Mouse (Mus musculus) hindbrain, postnatal 0 days (tissue): ENCODE measurements at regions not wholly inside any gene's neighbourhood (a gene's known extent, or its start where the extent isn't known, plus 50 kb on each side); places are given as distances from the start of the nearest gene placed in this dataset.

Experiments used
- ATAC-seq: fragments of 200-750 bp; cut with Nextera tagmentation; 2 replicates; pipeline ENCODE4 v1.8.0; 2017; ENCODE audit warnings: mild to moderate bottlenecking, moderate TSS enrichment, moderate library complexity
- DNase-seq: peaks from one replicate; pipeline ENCODE4 v3.0.0-alpha.2; 2015; ENCODE audit warnings: low spot score
- H3K27ac ChIP-seq: fragments of 300-500 bp; sonication (generic); 2 replicates; pipeline ENCODE4 v1.5.1; 2014; ENCODE audit warnings: mild to moderate bottlenecking
- H3K27me3 ChIP-seq: fragments of 300-500 bp; sonication (generic); 2 replicates; pipeline ENCODE4 v1.6.1; 2014; ENCODE audit warnings: low read length, mixed read lengths; ENCODE audit not compliant: insufficient read depth
- H3K36me3 ChIP-seq: fragments of 300-500 bp; sonication (generic); 2 replicates; pipeline ENCODE4 v1.6.1; 2014; ENCODE audit warnings: low read length, mixed read lengths; ENCODE audit not compliant: insufficient read depth
- H3K4me1 ChIP-seq: fragments of 300-500 bp; sonication (generic); 2 replicates; pipeline ENCODE4 v1.6.1; 2014; ENCODE audit warnings: antibody characterized with exemption, low read length, mixed read lengths; ENCODE audit not compliant: insufficient read depth
- H3K4me2 ChIP-seq: fragments of 300-500 bp; sonication (generic); 2 replicates; pipeline ENCODE4 v1.6.1; 2014; ENCODE audit warnings: low read depth, mild to moderate bottlenecking, low read length, moderate library complexity, mixed read lengths
- H3K4me3 ChIP-seq: fragments of 300-500 bp; sonication (generic); 2 replicates; pipeline ENCODE4 v1.5.1; 2014; ENCODE audit warnings: low read length
- H3K9ac ChIP-seq: fragments of 300-500 bp; sonication (generic); replicated peaks from 2 replicates; pipeline ENCODE4 v1.6.1; 2014; ENCODE audit warnings: mild to moderate bottlenecking, low read length, moderate library complexity, mixed read lengths
- H3K9me3 ChIP-seq: fragments of 300-500 bp; sonication (generic); 2 replicates; pipeline ENCODE4 v1.6.1; 2016; ENCODE audit warnings: low read length, mixed read lengths
- CTCF ChIP-seq: IDR thresholded peaks from 2 replicates; pipeline ENCODE4 v1.5.1; 2016; ENCODE audit warnings: antibody characterized with exemption, control low read depth, low read depth
- WGBS: fragments of 180-500 bp; shearing (Covaris S2); extraction: QIAGEN DNeasy Blood & Tissue Kit; methylation state at CpG from one replicate; pipeline ENCODE4 v1.1.7; 2014; 5-methylcytosine and 5-hydroxymethylcytosine counted together

- peak; percentile 8 for DNase-seq
- Histone ChIP-seq H3K9ac (no peak overlapping the region), H3K4me1 (no peaks in the 10 kb centered on the region), H3K4me3 (no peak overlapping the region), H3K4me2 (no peak overlapping the region), H3K27me3 (no peaks in the 10 kb centered on the region), H3K27ac (no peak overlapping the region), H3K36me3 (no peaks in the 10 kb centered on the region), H3K9me3 (no peaks in the 10 kb centered on the region)
- WGBS = 82% methylated on average over 7 of the region's 7 CpGs
- ATAC-seq = peak; percentile 68
- no peak for TF ChIP-seq CTCF
Measured at GRCm38 (mm10) chr8:44456336-44456735, 478.9 kb upstream of the Fat1 start.

- H3K36me3 ChIP-seq = no peaks in the 10 kb centered on the region
- ATAC-seq (no peak), DNase-seq (no peak)
- no peak for TF ChIP-seq CTCF
- no peaks in the 10 kb centered on the region for H3K27me3 ChIP-seq
- WGBS = 61% methylated on average over 3 of the region's 3 CpGs
- no peaks in the 10 kb centered on the region for H3K4me1 ChIP-seq
- no peak overlapping the region for H3K27ac ChIP-seq
- H3K4me3 ChIP-seq = no peak overlapping the region
- no peaks in the 10 kb centered on the region for H3K9me3 ChIP-seq
- H3K9ac ChIP-seq = no peak overlapping the region
- H3K4me2 ChIP-seq = no peak overlapping the region
Measured at GRCm38 (mm10) chr8:44466409-44467078, 468.7 kb upstream of the Fat1 start.

- no peak overlapping the region for H3K27ac ChIP-seq
- no peak overlapping the region for H3K4me3 ChIP-seq
- no peaks in the 10 kb centered on the region for H3K36me3 ChIP-seq
- no peak overlapping the region for H3K4me2 ChIP-seq
- H3K27me3 ChIP-seq = no peaks in the 10 kb centered on the region
- WGBS = 80% methylated on average over 1 of the region's 1 CpGs
- no peaks in the 10 kb centered on the region for H3K4me1 ChIP-seq
- ATAC-seq (no peak), DNase-seq (no peak)
- H3K9me3 ChIP-seq = no peaks in the 10 kb centered on the region
- no peak overlapping the region for H3K9ac ChIP-seq
- TF ChIP-seq CTCF = no peak
Measured at GRCm38 (mm10) chr8:44512876-44513275, 422.4 kb upstream of the Fat1 start.

- H3K27me3 ChIP-seq = no peaks in the 10 kb centered on the region
- no peak overlapping the region for H3K27ac ChIP-seq
- H3K9ac ChIP-seq = no peak overlapping the region
- H3K36me3 ChIP-seq = no peaks in the 10 kb centered on the region
- DNase-seq (peak; percentile 9), ATAC-seq (no peak)
- TF ChIP-seq CTCF = no peak
- H3K9me3 ChIP-seq = no peaks in the 10 kb centered on the region
- H3K4me2 ChIP-seq = no peak overlapping the region
- no peaks in the 10 kb centered on the region for H3K4me1 ChIP-seq
- no peak overlapping the region for H3K4me3 ChIP-seq
Measured at GRCm38 (mm10) chr8:44525915-44526314, 409.3 kb upstream of the Fat1 start.

GRCm38 (mm10) chr8:44529696-44530095 is 405.6 kb upstream of the Fat1 start:
- WGBS = 69% methylated on average over 1 of the region's 1 CpGs
- H3K9me3 ChIP-seq = no peaks in the 10 kb centered on the region
- no peak overlapping the region for H3K4me3 ChIP-seq
- ATAC-seq (no peak), DNase-seq (no peak)
- no peaks in the 10 kb centered on the region for H3K27me3 ChIP-seq
- no peak overlapping the region for H3K9ac ChIP-seq
- H3K4me1 ChIP-seq = no peaks in the 10 kb centered on the region
- H3K4me2 ChIP-seq = no peak overlapping the region
- no peaks in the 10 kb centered on the region for H3K36me3 ChIP-seq
- H3K27ac ChIP-seq = no peak overlapping the region
- no peak for TF ChIP-seq CTCF

GRCm38 (mm10) chr8:44548885-44549284 is 386.4 kb upstream of the Fat1 start:
- no peaks in the 10 kb centered on the region for H3K27me3 ChIP-seq
- H3K36me3 ChIP-seq = no peaks in the 10 kb centered on the region
- no peaks in the 10 kb centered on the region for H3K4me1 ChIP-seq
- no peak for TF ChIP-seq CTCF
- no peak for DNase-seq
- H3K27ac ChIP-seq = no peak overlapping the region
- H3K4me2 ChIP-seq = no peak overlapping the region
- H3K4me3 ChIP-seq = no peak overlapping the region
- no peak for ATAC-seq
- H3K9ac ChIP-seq = no peak overlapping the region
- no peaks in the 10 kb centered on the region for H3K9me3 ChIP-seq
- WGBS = 91% methylated on average over 3 of the region's 3 CpGs

GRCm38 (mm10) chr8:44559161-44559560 is 376.1 kb upstream of the Fat1 start:
- ATAC-seq = no peak
- H3K9me3 ChIP-seq = no peaks in the 10 kb centered on the region
- TF ChIP-seq CTCF = no peak
- no peak for DNase-seq
- H3K36me3 ChIP-seq = no peaks in the 10 kb centered on the region
- H3K4me2 ChIP-seq = no peak overlapping the region
- H3K9ac ChIP-seq = no peak overlapping the region
- WGBS = 44% methylated on average over 9 of the region's 9 CpGs
- H3K4me1 ChIP-seq = no peaks in the 10 kb centered on the region
- no peaks in the 10 kb centered on the region for H3K27me3 ChIP-seq
- H3K27ac ChIP-seq = no peak overlapping the region
- H3K4me3 ChIP-seq = no peak overlapping the region
